Comparison of ENCODE assay signal across 24 mouse cellular contexts in genomic region chr10:82953415-82953814, GRCm38 (mm10). TPM values are rescaled to one million over a fixed set of nuclear protein-coding genes. Genes with fewer than 3 reads are reported as not detected.
DNase-seq lines count a peak whose midpoint lies in the region; ATAC-seq and TF ChIP-seq lines count a peak whose summit lies in the region.
"Had no signal": no experiment of that assay in that cellular context is flagged by ENCODE, and none has a peak within 500 bp of the region (broad histone marks: within the 10 kb centered on the region; RNA-seq: fewer than 3 reads in every experiment).

No protein-coding gene starts in this region.

- H3K27ac ChIP-seq in lung, postnatal 0 days (ENCODE audit: low read length) = no peak overlapping the region
- H3K27ac ChIP-seq: forebrain, embryonic 10.5 days; heart, adult 2 months; heart, embryonic 10.5 days; heart, embryonic 13.5 days; hindbrain, embryonic 12.5 days; hindbrain, embryonic 15.5 days had no signal

- no peaks in the 10 kb centered on the region for H3K27me3 ChIP-seq in lung, postnatal 0 days (replicated peaks; ENCODE audit: insufficient read depth, low read length)
- H3K27me3 ChIP-seq: heart, embryonic 13.5 days; hindbrain, embryonic 12.5 days; hindbrain, embryonic 15.5 days; Patski had no signal

- TF ChIP-seq EP300 in lung, postnatal 0 days (IDR thresholded peaks at IDR 0.05) = no peak

- no peak overlapping the region for H3K4me3 ChIP-seq in lung, postnatal 0 days (ENCODE audit: low read depth, low read length)
- H3K4me3 ChIP-seq: forebrain, embryonic 10.5 days; heart, adult 2 months; heart, embryonic 10.5 days; heart, embryonic 13.5 days; hindbrain, embryonic 12.5 days; hindbrain, embryonic 15.5 days had no signal

- no peaks in the 10 kb centered on the region for H3K36me3 ChIP-seq in lung, postnatal 0 days (ENCODE audit: insufficient read depth, low read length)
- H3K36me3 ChIP-seq: forebrain, embryonic 10.5 days; heart, embryonic 10.5 days; heart, embryonic 13.5 days; hindbrain, embryonic 12.5 days; hindbrain, embryonic 15.5 days had no signal

- no peak for ATAC-seq in lung, postnatal 0 days
- peak; percentile 22; the same call in 1 of the 2 replicates for ATAC-seq in megakaryocyte, adult 5-6 weeks (ENCODE audit: poor library complexity, severe bottlenecking)
- peak; percentile 18; the same call in 1 of the 2 replicates for ATAC-seq in neutrophil, adult 5-6 weeks (ENCODE audit: extremely low read depth, insufficient number of reproducible peaks, low FRiP score, poor library complexity, severe bottlenecking)
- ATAC-seq: forebrain, embryonic 14.5 days; intestine, postnatal 0 days; Patski had no signal

- H3K4me1 ChIP-seq in lung, postnatal 0 days (ENCODE audit: insufficient read depth, low read depth, low read length) = no peaks in the 10 kb centered on the region
- H3K4me1 ChIP-seq: heart, embryonic 10.5 days; heart, embryonic 13.5 days; hindbrain, embryonic 12.5 days; hindbrain, embryonic 15.5 days had no signal

- no peak overlapping the region for H3K9ac ChIP-seq in lung, postnatal 0 days (replicated peaks; ENCODE audit: low read depth)
- H3K9ac ChIP-seq: heart, embryonic 13.5 days; hindbrain, embryonic 12.5 days; hindbrain, embryonic 15.5 days had no signal

- no peaks in the 10 kb centered on the region for H3K9me3 ChIP-seq in lung, postnatal 0 days (ENCODE audit: low read length)
- H3K9me3 ChIP-seq: hindbrain, embryonic 15.5 days had no signal

- 67% methylated on average over 4 of the region's 4 CpGs for WGBS in lung, postnatal 0 days

- no peak overlapping the region for H3K4me2 ChIP-seq in lung, postnatal 0 days (replicated peaks; ENCODE audit: low read depth, low read length)
- H3K4me2 ChIP-seq: heart, embryonic 13.5 days; hindbrain, embryonic 12.5 days; hindbrain, embryonic 15.5 days had no signal

- DNase-seq in lung, postnatal 0 days (ENCODE audit: low spot score) = peak; percentile 11
- no peak for DNase-seq in lung, postnatal 36 days
- peak; percentile 25 for DNase-seq in R1 (ENCODE audit: low read depth, low spot score)
- no peak for DNase-seq in gastrocnemius, postnatal 4 days (ENCODE audit: low spot score in 2 of 2)
- no peak for DNase-seq in adrenal gland, postnatal 10 days
- no peak for DNase-seq in heart, adult 18-20 months
- DNase-seq: adrenal gland, adult 2 months; adrenal gland, postnatal 25 days; cerebellum, adult 18-20 months; cerebellum, adult 9-10 months; cerebellum, postnatal 14 days; gastrocnemius, postnatal 36 days; heart, adult 2 months; heart, postnatal 14 days had no signal

- no peak for TF ChIP-seq CTCF in lung, postnatal 0 days (IDR thresholded peaks at IDR 0.05)

RNA-seq across cellular contexts. Expression of gene Chst11, which starts 31.9 kb away (rescaled TPM):
- 0.74 and 0.98 TPM in 2 replicates for polyA plus RNA-seq in lung, postnatal 0 days (2015; fragmentation: Nextera tagmentation; extraction: Ambion mirVana)
- total RNA-seq in megakaryocyte, adult 5-6 weeks (2015) = 2.6 and 3.2 TPM in 2 replicates
- total RNA-seq in megakaryocyte, adult 5-6 weeks (2017) = 3.9 and 5.9 TPM in 2 replicates
- total RNA-seq in neutrophil, adult 5-6 weeks (2017) = 31.4 and 31.9 TPM in 2 replicates
- 1 to 10 TPM; 2.3 to 2.6 TPM for total RNA-seq in gastrocnemius, postnatal 4 days (2021)
- total RNA-seq in adrenal gland, postnatal 10 days (2021) = 10 to 100 TPM; 23.2 to 23.3 TPM
- 1 to 10 TPM; 2.5 to 3.2 TPM for total RNA-seq in heart, adult 18-20 months (2021)

Comparison
In these comparisons a context has a peak if more than half of its experiments do, and no peak if none do; other contexts are left out.
1. DNase-seq: peak in lung, postnatal 0 days (single experiment) and R1 (single experiment); none in lung, postnatal 36 days (single experiment), gastrocnemius, postnatal 4 days (0 of 2), adrenal gland, postnatal 10 days (single experiment) and heart, adult 18-20 months (0 of 2).